Mouse (Mus musculus) lung, postnatal 0 days (tissue): ENCODE data around the gene Krt24.

Source experiments
- CTCF ChIP-seq: IDR thresholded peaks from 2 replicates; pipeline ENCODE4 v1.5.1; 2016; ENCODE audit warnings: antibody characterized with exemption, mild to moderate bottlenecking
- EP300 ChIP-seq: IDR thresholded peaks from 2 replicates; pipeline ENCODE4 v1.6.1; 2016; ENCODE audit warnings: antibody characterized with exemption, mild to moderate bottlenecking, control low read depth

DNA sequence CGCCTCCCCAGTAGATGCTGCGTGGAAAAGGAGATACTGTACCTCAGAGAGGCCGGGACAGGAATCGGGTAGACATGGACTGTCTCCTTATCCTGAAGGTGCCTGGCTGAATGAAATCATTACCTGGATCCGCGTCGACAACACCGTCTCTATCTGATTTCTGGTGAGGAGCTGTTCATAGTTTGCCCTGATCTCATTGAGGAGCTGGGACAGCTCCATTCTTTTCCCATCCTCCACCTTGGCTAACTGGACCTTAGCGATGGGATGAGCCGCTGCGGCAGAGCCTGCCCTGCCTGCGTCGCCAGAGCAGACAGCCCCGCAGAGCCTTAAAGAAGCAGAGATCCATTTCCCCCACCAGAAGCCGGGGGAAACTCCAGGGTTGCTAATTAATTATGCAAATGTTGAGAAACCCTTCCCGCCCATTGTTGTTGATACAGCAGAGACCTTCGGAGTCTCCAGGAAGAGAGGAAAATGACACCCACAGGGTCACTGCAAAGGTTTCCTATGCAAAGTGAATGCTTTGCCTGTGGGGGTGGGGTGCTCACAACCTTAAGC, 41.2 kb downstream of the Krt24 start, which contains the start of gene Krt222:
- TF ChIP-seq EP300 (no peak), CTCF (no peak)
